Mouse (Mus musculus) retina, postnatal 1 day (tissue): ENCODE results near the gene 1700015G11Rik.

Source experiments
- DNase-seq: peaks from one replicate; pipeline ENCODE4 v3.0.0-alpha.2; 2012

The 1700015G11Rik gene

DNA sequence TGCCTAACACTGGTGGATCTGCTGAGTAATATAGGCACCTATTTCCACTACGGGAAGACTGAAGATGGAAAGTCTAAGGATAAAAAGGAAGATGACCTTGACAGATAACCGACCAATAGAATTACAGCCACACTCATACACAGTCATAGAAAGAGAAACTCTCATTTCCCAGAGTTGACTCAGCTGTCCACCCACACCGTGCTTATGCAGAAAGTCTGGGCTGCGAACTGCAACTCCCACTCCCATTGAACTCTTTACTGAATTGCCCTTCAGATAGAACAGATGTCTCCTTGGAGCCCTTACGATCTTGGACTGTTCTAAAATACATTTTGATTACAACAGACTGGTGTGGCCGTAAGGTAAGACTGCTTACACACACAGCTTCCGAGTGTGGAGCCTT, 50.8 kb downstream of the 1700015G11Rik start:
- no peak for DNase-seq

DNA sequence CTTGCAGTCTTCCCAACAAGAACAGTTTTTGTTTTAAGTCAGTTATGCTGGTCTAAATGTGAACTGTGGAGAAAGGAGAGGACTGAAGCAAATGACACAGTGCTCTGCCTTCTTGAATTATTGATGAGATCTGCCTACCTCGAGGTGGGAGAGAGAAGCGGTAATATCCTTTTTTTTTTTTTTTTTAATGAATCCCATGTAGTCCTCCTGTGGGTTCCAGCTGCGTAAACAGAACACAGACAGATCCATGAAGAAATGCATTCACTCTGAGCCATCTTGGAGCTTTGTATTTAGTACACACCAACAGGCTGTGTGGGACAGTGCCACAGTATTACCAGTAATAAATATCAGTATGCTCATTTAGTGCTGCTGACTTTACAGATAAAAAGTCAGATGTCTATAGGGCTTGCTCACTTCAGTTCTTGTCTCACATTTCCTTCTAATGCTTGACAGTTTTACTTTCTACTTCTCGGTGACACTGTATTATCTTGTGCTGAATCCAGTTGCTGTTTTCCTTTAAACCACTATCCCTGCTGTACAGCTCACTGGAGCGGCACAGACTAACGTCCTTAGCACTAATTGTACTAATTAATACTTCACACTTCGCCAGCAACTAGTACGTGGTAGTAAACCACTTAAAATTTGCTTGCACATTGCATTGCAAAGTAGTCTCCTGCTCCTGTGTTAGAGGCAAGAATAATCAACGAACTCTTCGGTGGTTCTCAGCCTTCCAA, 53.1 kb downstream of the 1700015G11Rik start:
- no peak for DNase-seq
